Mouse (Mus musculus) midbrain, embryonic 12.5 days (tissue): ENCODE measurements around the gene Trib2. TPM values are rescaled to one million over a fixed set of nuclear protein-coding genes. Genes with fewer than 3 reads are reported as not detected.

Experiments
- ATAC-seq: fragments of 200-750 bp; cut with Nextera tagmentation; 2 replicates; pipeline ENCODE4 v1.8.0; 2017; ENCODE audit warnings: low read depth, moderate TSS enrichment, moderate library complexity; ENCODE audit not compliant: low FRiP score
- H3K27ac ChIP-seq: fragments of 300-500 bp; sonication (generic); replicated peaks from 2 replicates; pipeline ENCODE4 v1.5.1; 2016; ENCODE audit warnings: mild to moderate bottlenecking
- H3K27me3 ChIP-seq: fragments of 300-500 bp; sonication (generic); 2 replicates; pipeline ENCODE4 v1.6.1; 2016; ENCODE audit warnings: mild to moderate bottlenecking
- H3K36me3 ChIP-seq: fragments of 300-500 bp; sonication (generic); 2 replicates; pipeline ENCODE4 v1.6.1; 2016
- H3K4me1 ChIP-seq: fragments of 300-500 bp; sonication (generic); 2 replicates; pipeline ENCODE4 v1.6.1; 2016
- H3K4me2 ChIP-seq: fragments of 300-500 bp; sonication (generic); replicated peaks from 2 replicates; pipeline ENCODE4 v1.6.1; 2016; ENCODE audit warnings: mild to moderate bottlenecking, moderate library complexity
- H3K4me3 ChIP-seq: fragments of 300-500 bp; sonication (generic); 2 replicates; pipeline ENCODE4 v1.5.1; 2016; ENCODE audit warnings: mild to moderate bottlenecking
- H3K9ac ChIP-seq: fragments of 300-500 bp; sonication (generic); replicated peaks from 2 replicates; pipeline ENCODE4 v1.6.1; 2016; ENCODE audit warnings: mild to moderate bottlenecking, moderate library complexity
- H3K9me3 ChIP-seq: fragments of 300-500 bp; sonication (generic); 2 replicates; pipeline ENCODE4 v1.6.1; 2016; ENCODE audit warnings: mild to moderate bottlenecking
- WGBS: fragments of 180-500 bp; shearing (Covaris S2); methylation state at CpG from one replicate; pipeline ENCODE4 v1.1.7; 2016; 5-methylcytosine and 5-hydroxymethylcytosine counted together
- polyA plus RNA-seq: library from polyadenylated mRNA; unstranded; fragments of >200 nt; fragmentation: Nextera tagmentation; extraction: Ambion mirVana; gene quantifications from 2 replicates; pipeline ENCODE4 v1.2.1, GENCODE M21; 2016

Trib2 gene
- polyA plus RNA-seq, 1 experiment from 2014 or later, result 89.7 TPM

- Histone ChIP-seq H3K4me3 (no peak overlapping the region), H3K36me3 (peaks cover 79% of the 10 kb centered on the region), H3K9me3 (no peaks in the 10 kb centered on the region), H3K4me2 (no peak overlapping the region), H3K9ac (no peak overlapping the region), H3K4me1 (peaks cover 24% of the 10 kb centered on the region), H3K27ac (0 out of 2 replicates have a peak overlapping the region, but pooled peaks have one; percentile 35), H3K27me3 (no peaks in the 10 kb centered on the region)
- no peak for ATAC-seq
- 86% methylated on average over 4 of the region's 4 CpGs for WGBS
Measured at GRCm38 (mm10) chr12:15800196-15800913, 16.4 kb downstream of the Trib2 start.

- Histone ChIP-seq H3K36me3 (peaks cover 82% of the 10 kb centered on the region), H3K9ac (no peak overlapping the region), H3K4me2 (no peak overlapping the region), H3K4me3 (no peak overlapping the region), H3K27me3 (no peaks in the 10 kb centered on the region), H3K4me1 (peaks cover 20% of the 10 kb centered on the region), H3K9me3 (no peaks in the 10 kb centered on the region), H3K27ac (no peak overlapping the region)
- WGBS, result 83% methylated on average over 7 of the region's 7 CpGs
- ATAC-seq, result no peak
Measured at GRCm38 (mm10) chr12:15798019-15798418, 18.7 kb downstream of the Trib2 start.

GRCm38 (mm10) chr12:15795886-15796285, 20.8 kb downstream of the Trib2 start:
- peaks cover 4% of the 10 kb centered on the region for H3K4me1 ChIP-seq
- 69% methylated on average over 3 of the region's 3 CpGs for WGBS
- no peak overlapping the region for H3K4me3 ChIP-seq
- no peak overlapping the region for H3K27ac ChIP-seq
- no peak for ATAC-seq
- H3K27me3 ChIP-seq, result no peaks in the 10 kb centered on the region
- H3K4me2 ChIP-seq, result no peak overlapping the region
- H3K9me3 ChIP-seq, result no peaks in the 10 kb centered on the region
- H3K9ac ChIP-seq, result no peak overlapping the region
- H3K36me3 ChIP-seq, result peaks cover 82% of the 10 kb centered on the region

- no peak overlapping the region for H3K4me3 ChIP-seq
- H3K36me3 ChIP-seq, result peaks cover 70% of the 10 kb centered on the region
- WGBS, result 96% methylated on average over 8 of the region's 8 CpGs
- ATAC-seq, result no peak
- H3K4me1 ChIP-seq, result no peaks in the 10 kb centered on the region
- H3K4me2 ChIP-seq, result no peak overlapping the region
- no peak overlapping the region for H3K9ac ChIP-seq
- H3K9me3 ChIP-seq, result no peaks in the 10 kb centered on the region
- H3K27me3 ChIP-seq, result no peaks in the 10 kb centered on the region
- H3K27ac ChIP-seq, result no peak overlapping the region
Measured at GRCm38 (mm10) chr12:15793336-15793735, 23.4 kb downstream of the Trib2 start.

- ATAC-seq, result no peak
- Histone ChIP-seq H3K9me3 (no peaks in the 10 kb centered on the region), H3K27me3 (no peaks in the 10 kb centered on the region), H3K4me3 (no peak overlapping the region), H3K27ac (no peak overlapping the region), H3K4me2 (no peak overlapping the region), H3K9ac (no peak overlapping the region), H3K4me1 (no peaks in the 10 kb centered on the region), H3K36me3 (peaks cover 43% of the 10 kb centered on the region)
- WGBS, result 87% methylated on average over 2 of the region's 2 CpGs
Measured at GRCm38 (mm10) chr12:15790181-15790580, 26.5 kb downstream of the Trib2 start.

- Histone ChIP-seq H3K27me3 (no peaks in the 10 kb centered on the region), H3K36me3 (no peaks in the 10 kb centered on the region), H3K9me3 (no peaks in the 10 kb centered on the region), H3K4me3 (no peak overlapping the region), H3K4me2 (no peak overlapping the region), H3K27ac (no peak overlapping the region), H3K9ac (no peak overlapping the region), H3K4me1 (no peaks in the 10 kb centered on the region)
- no peak for ATAC-seq
Measured at GRCm38 (mm10) chr12:15777047-15777446, 39.7 kb downstream of the Trib2 start.

GRCm38 (mm10) chr12:15771686-15772085, 45.0 kb downstream of the Trib2 start:
- Histone ChIP-seq H3K4me1 (no peaks in the 10 kb centered on the region), H3K9me3 (no peaks in the 10 kb centered on the region), H3K9ac (no peak overlapping the region), H3K27ac (no peak overlapping the region), H3K4me3 (no peak overlapping the region), H3K36me3 (no peaks in the 10 kb centered on the region), H3K27me3 (no peaks in the 10 kb centered on the region), H3K4me2 (no peak overlapping the region)
- 81% methylated on average over 6 of the region's 6 CpGs for WGBS
- no peak for ATAC-seq

GRCm38 (mm10) chr12:15768536-15768935, 48.2 kb downstream of the Trib2 start:
- Histone ChIP-seq H3K4me1 (no peaks in the 10 kb centered on the region), H3K9me3 (no peaks in the 10 kb centered on the region), H3K36me3 (no peaks in the 10 kb centered on the region), H3K4me2 (no peak overlapping the region), H3K27ac (no peak overlapping the region), H3K9ac (no peak overlapping the region), H3K4me3 (no peak overlapping the region), H3K27me3 (no peaks in the 10 kb centered on the region)
- no peak for ATAC-seq
- 90% methylated on average over 3 of the region's 3 CpGs for WGBS

- ATAC-seq, result no peak
Measured at GRCm38 (mm10) chr12:15765996-15766395, 50.7 kb downstream of the Trib2 start.

GRCm38 (mm10) chr12:15765238-15765637, 51.5 kb downstream of the Trib2 start:
- ATAC-seq, result no peak
- 0% methylated on average over 1 of the region's 1 CpGs for WGBS

More at GRCm38 (mm10) chr12:15765996-15766395, 50.7 kb downstream of the Trib2 start:
- H3K4me2 ChIP-seq, result no peak overlapping the region
- H3K36me3 ChIP-seq, result no peaks in the 10 kb centered on the region
- no peak overlapping the region for H3K4me3 ChIP-seq
- H3K27me3 ChIP-seq, result no peaks in the 10 kb centered on the region
- H3K4me1 ChIP-seq, result no peaks in the 10 kb centered on the region
- no peaks in the 10 kb centered on the region for H3K9me3 ChIP-seq
- no peak overlapping the region for H3K9ac ChIP-seq
- 90% methylated on average over 12 of the region's 12 CpGs for WGBS
- H3K27ac ChIP-seq, result no peak overlapping the region

GRCm38 (mm10) chr12:15761453-15762116, 55.1 kb downstream of the Trib2 start:
- Histone ChIP-seq H3K4me2 (no peak overlapping the region), H3K27ac (no peak overlapping the region), H3K36me3 (no peaks in the 10 kb centered on the region), H3K4me3 (no peak overlapping the region), H3K4me1 (no peaks in the 10 kb centered on the region), H3K9ac (no peak overlapping the region), H3K27me3 (no peaks in the 10 kb centered on the region), H3K9me3 (no peaks in the 10 kb centered on the region)
- no peak for ATAC-seq
- WGBS, result 93% methylated on average over 8 of the region's 8 CpGs

More at GRCm38 (mm10) chr12:15765238-15765637, 51.5 kb downstream of the Trib2 start:
- Histone ChIP-seq H3K4me1 (no peaks in the 10 kb centered on the region), H3K9me3 (no peaks in the 10 kb centered on the region), H3K4me2 (no peak overlapping the region), H3K36me3 (no peaks in the 10 kb centered on the region), H3K4me3 (no peak overlapping the region), H3K27ac (no peak overlapping the region), H3K9ac (no peak overlapping the region), H3K27me3 (no peaks in the 10 kb centered on the region)

- WGBS, result 90% methylated on average over 4 of the region's 4 CpGs
- Histone ChIP-seq H3K4me2 (no peak overlapping the region), H3K27me3 (no peaks in the 10 kb centered on the region), H3K4me1 (no peaks in the 10 kb centered on the region), H3K27ac (no peak overlapping the region), H3K9me3 (no peaks in the 10 kb centered on the region), H3K4me3 (no peak overlapping the region), H3K36me3 (no peaks in the 10 kb centered on the region), H3K9ac (no peak overlapping the region)
- ATAC-seq, result no peak
Measured at GRCm38 (mm10) chr12:15760684-15761083, 56.0 kb downstream of the Trib2 start.
